In genomic region chr6:146120172-146120571, GRCm38 (mm10) we compare ENCODE assay signal across 16 mouse cellular contexts.
A peak's percentile ranks its signal among the peaks of the same experiment; 100 is the strongest.
DNase-seq lines count a peak whose midpoint lies in the region; ATAC-seq and TF ChIP-seq lines count a peak whose summit lies in the region.
"Had no signal": no experiment of that assay in that cellular context is flagged by ENCODE, and none has a peak within 500 bp of the region (broad histone marks: within the 10 kb centered on the region; RNA-seq: fewer than 3 reads in every experiment).

No protein-coding gene starts in this region.

- H3K36me3 ChIP-seq in macrophage (ENCODE audit: inconsistent target), result no peaks in the 10 kb centered on the region
- H3K36me3 ChIP-seq in hindbrain, embryonic 14.5 days (replicated peaks; ENCODE audit: control insufficient read depth, insufficient read depth), result no peaks in the 10 kb centered on the region
- no peaks in the 10 kb centered on the region for H3K36me3 ChIP-seq in forebrain, postnatal 0 days (ENCODE audit: insufficient read depth)
- H3K36me3 ChIP-seq: forebrain, embryonic 10.5 days; midbrain, embryonic 12.5 days; neural tube, embryonic 12.5 days had no signal

- no peak overlapping the region for H3K9ac ChIP-seq in hindbrain, embryonic 14.5 days
- H3K9ac ChIP-seq in forebrain, postnatal 0 days, result no peak overlapping the region
- H3K9ac ChIP-seq: midbrain, embryonic 12.5 days; neural tube, embryonic 12.5 days had no signal

- peak; percentile 91 for DNase-seq in heart, adult 11 months
- no peak for DNase-seq in heart, postnatal 10 days
- DNase-seq in 3134 (ENCODE audit: extremely low read depth, insufficient read length, low spot score), result peak; percentile 74
- DNase-seq in hindbrain, embryonic 14.5 days (ENCODE audit: low spot score), result no peak
- DNase-seq in right cerebral cortex, adult 2 months (ENCODE audit: low spot score in 2 of 2), result no peak
- DNase-seq in forebrain, postnatal 0 days, result no peak
- DNase-seq: B cell, adult 2 months; cerebellum, adult 9-10 months; kidney, adult 8-10 months; right cerebral cortex, adult 18-20 months had no signal

- no peak overlapping the region for H3K27ac ChIP-seq in bone marrow, adult 2 months (ENCODE audit: control insufficient read depth, insufficient read depth, low read depth, low read length, poor library complexity)
- H3K27ac ChIP-seq in macrophage, result peak overlapping the region; percentile 69
- H3K27ac ChIP-seq in hindbrain, embryonic 14.5 days, result no peak overlapping the region
- no peak overlapping the region for H3K27ac ChIP-seq in forebrain, postnatal 0 days (ENCODE audit: low read depth, low read length)
- H3K27ac ChIP-seq: forebrain, embryonic 10.5 days; hindbrain, postnatal 0 days; midbrain, embryonic 12.5 days; neural tube, embryonic 12.5 days had no signal

- H3K4me2 ChIP-seq in hindbrain, embryonic 14.5 days (replicated peaks), result no peak overlapping the region
- H3K4me2 ChIP-seq in forebrain, postnatal 0 days (ENCODE audit: low read depth), result no peak overlapping the region
- H3K4me2 ChIP-seq: midbrain, embryonic 12.5 days; neural tube, embryonic 12.5 days had no signal

- peak; percentile 16; the same call in 1 of the 2 replicates for TF ChIP-seq CTCF in bone marrow, adult 2 months (IDR thresholded peaks at IDR 0.05; ENCODE audit: control insufficient read depth, insufficient read depth, low read length)
- no peak for TF ChIP-seq CTCF in forebrain, postnatal 0 days (IDR thresholded peaks at IDR 0.05; ENCODE audit: low read depth)

- no peaks in the 10 kb centered on the region for H3K9me3 ChIP-seq in hindbrain, embryonic 14.5 days (ENCODE audit: control insufficient read depth, low read length)
- H3K9me3 ChIP-seq in forebrain, postnatal 0 days (ENCODE audit: low read length), result no peaks in the 10 kb centered on the region
- H3K9me3 ChIP-seq: forebrain, embryonic 10.5 days; midbrain, embryonic 12.5 days; neural tube, embryonic 12.5 days had no signal

- H3K27me3 ChIP-seq in hindbrain, embryonic 14.5 days (ENCODE audit: control insufficient read depth, insufficient read depth, low read length), result no peaks in the 10 kb centered on the region
- no peaks in the 10 kb centered on the region for H3K27me3 ChIP-seq in forebrain, postnatal 0 days (ENCODE audit: insufficient read depth, low read length)
- H3K27me3 ChIP-seq: midbrain, embryonic 12.5 days; neural tube, embryonic 12.5 days had no signal

- H3K79me2 ChIP-seq in macrophage (ENCODE audit: inconsistent target), result no peaks in the 10 kb centered on the region

- peaks cover 1% of the 10 kb centered on the region; the same call in 1 of the 2 replicates for H3K4me1 ChIP-seq in bone marrow, adult 2 months (ENCODE audit: control insufficient read depth, insufficient read depth, low read length)
- H3K4me1 ChIP-seq in hindbrain, embryonic 14.5 days (replicated peaks; ENCODE audit: control insufficient read depth, insufficient read depth, low read length), result 0 out of 2 replicates have a peak, but pooled peaks cover 2% of the 10 kb centered on the region
- no peaks in the 10 kb centered on the region for H3K4me1 ChIP-seq in forebrain, postnatal 0 days (ENCODE audit: insufficient read depth)
- H3K4me1 ChIP-seq: neural tube, embryonic 12.5 days had no signal

- no peak for TF ChIP-seq POLR2A in bone marrow, adult 2 months (IDR thresholded peaks at IDR 0.05; ENCODE audit: borderline replicate concordance, control insufficient read depth, low read depth, low read length)

- WGBS in bone marrow, adult 2 months, result 9% methylated on average over 6 of the region's 6 CpGs
- WGBS in macrophage (ENCODE audit: missing documents), result 2% methylated on average over 6 of the region's 6 CpGs
- 86% methylated on average over 6 of the region's 6 CpGs for WGBS in hindbrain, embryonic 14.5 days
- WGBS in forebrain, postnatal 0 days, result 92% methylated on average over 6 of the region's 6 CpGs

- intact Hi-C loops in heart, postnatal 10 days (cut with DNase I), result no loop called here

- no peak for ATAC-seq in hindbrain, embryonic 14.5 days (ENCODE audit: low FRiP score)
- no peak for ATAC-seq in forebrain, postnatal 0 days
- ATAC-seq: hindbrain, postnatal 0 days had no signal

- H3K4me3 ChIP-seq in bone marrow, adult 2 months (replicated peaks; ENCODE audit: control insufficient read depth, low read depth, low read length), result no peak overlapping the region
- H3K4me3 ChIP-seq in macrophage (ENCODE audit: inconsistent target), result no peak overlapping the region
- no peak overlapping the region for H3K4me3 ChIP-seq in hindbrain, embryonic 14.5 days (replicated peaks; ENCODE audit: low read length)
- no peak overlapping the region for H3K4me3 ChIP-seq in forebrain, postnatal 0 days (ENCODE audit: low read depth, low read length)
- H3K4me3 ChIP-seq: forebrain, embryonic 10.5 days; midbrain, embryonic 12.5 days; neural tube, embryonic 12.5 days had no signal

Comparison
In these comparisons a context has a peak if more than half of its experiments do, and no peak if none do; other contexts are left out.
1. DNase-seq: peak in heart, adult 11 months (single experiment) and 3134 (single experiment); none in heart, postnatal 10 days (0 of 2), hindbrain, embryonic 14.5 days (single experiment), right cerebral cortex, adult 2 months (0 of 2) and forebrain, postnatal 0 days (single experiment).